Mouse (Mus musculus) ES-E14 (cell line): ENCODE measurements around the gene Masp2.

Experiments used
- CHD2 ChIP-seq: IDR thresholded peaks from 2 replicates; pipeline ENCODE4 v1.6.1; 2014; ENCODE audit warnings: mild to moderate bottlenecking, low read depth, low read length, inconsistent platforms
- MAFK ChIP-seq: IDR thresholded peaks from 2 replicates; pipeline ENCODE4 v1.6.1; 2014; ENCODE audit warnings: mild to moderate bottlenecking, low read depth, low read length, inconsistent platforms; ENCODE audit not compliant: insufficient read depth
- ZC3H11A ChIP-seq: IDR thresholded peaks from 2 replicates; pipeline ENCODE4 v1.6.1; 2012; ENCODE audit warnings: low read depth, mild to moderate bottlenecking, inconsistent platforms, low read length, borderline replicate concordance
- ZNF384 ChIP-seq: IDR thresholded peaks from 2 replicates; pipeline ENCODE4 v1.6.1; 2012; ENCODE audit warnings: low read depth, low read length, inconsistent platforms

GRCm38 (mm10) chr4:148604141-148604540 lies 1.8 kb downstream of the Masp2 start:
- TF ChIP-seq ZNF384 (no peak), MAFK (no peak), ZC3H11A (no peak), CHD2 (no peak)
